Mouse (Mus musculus): ENCODE data around the gene Rpap3. TPM values are rescaled to one million over a fixed set of nuclear protein-coding genes. Genes with fewer than 3 reads are reported as not detected.

Gene Rpap3
- polyA plus RNA-seq, 1 experiment, result 16.4 TPM

DNA sequence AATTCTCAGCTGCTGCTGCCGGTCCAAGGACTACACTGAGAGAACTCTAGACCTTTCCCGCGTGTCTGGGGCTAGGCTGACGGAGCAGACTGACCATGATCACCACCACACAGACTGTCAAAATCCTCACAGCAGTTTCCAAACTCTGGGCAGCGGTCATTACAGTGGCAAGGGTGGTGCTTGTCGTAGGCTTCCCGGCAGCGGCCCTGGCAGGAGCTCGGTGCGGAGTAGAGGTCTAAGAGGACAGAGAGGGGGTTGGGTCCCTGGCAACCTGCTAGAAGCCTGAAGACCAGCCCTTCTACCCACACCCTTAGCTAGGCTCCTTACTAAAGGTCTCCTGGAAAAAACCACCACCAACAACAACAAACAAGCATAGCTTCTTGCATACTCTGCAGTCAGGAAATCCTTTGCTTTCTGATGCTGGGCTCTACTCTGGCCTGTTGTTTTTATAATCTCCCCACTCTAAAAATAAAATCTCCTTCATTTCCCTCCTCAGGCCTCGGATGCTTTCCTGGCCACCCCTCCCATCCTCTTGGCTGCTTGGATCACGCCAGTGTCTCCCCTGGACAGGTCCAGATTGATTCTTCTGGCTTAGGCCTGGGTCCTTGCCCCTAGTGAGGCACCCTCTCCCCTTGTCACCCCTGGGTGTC, 14.5 kb upstream of the Rpap3 start:
- no peak overlapping the region for H3K4me3 ChIP-seq (ENCODE audit: insufficient read depth, poor library complexity, severe bottlenecking)
- TF ChIP-seq MAX (IDR thresholded peaks at IDR 0.05) (no peak), FOSL1 (IDR thresholded peaks at IDR 0.05; ENCODE audit: insufficient read depth, low read length, poor library complexity, severe bottlenecking) (no peak), CTCF (IDR thresholded peaks at IDR 0.05; ENCODE audit: control insufficient read depth, insufficient read depth, insufficient read length) (no peak), MYOG (IDR thresholded peaks at IDR 0.05; ENCODE audit: control insufficient read depth, extremely low read depth, insufficient read length) (no peak)
- H3K79me2 ChIP-seq (ENCODE audit: control insufficient read depth, insufficient read depth), result no peaks in the 10 kb centered on the region
- H3K27me3 ChIP-seq (ENCODE audit: control insufficient read depth, insufficient read depth, insufficient read length), result peaks cover 10% of the 10 kb centered on the region
- H3K36me3 ChIP-seq (ENCODE audit: control insufficient read depth, insufficient read depth), result no peaks in the 10 kb centered on the region
- no peak overlapping the region for H3ac ChIP-seq (ENCODE audit: control insufficient read depth, insufficient read length, low read depth)
- H3K79me3 ChIP-seq (ENCODE audit: low read depth), result no peaks in the 10 kb centered on the region

DNA sequence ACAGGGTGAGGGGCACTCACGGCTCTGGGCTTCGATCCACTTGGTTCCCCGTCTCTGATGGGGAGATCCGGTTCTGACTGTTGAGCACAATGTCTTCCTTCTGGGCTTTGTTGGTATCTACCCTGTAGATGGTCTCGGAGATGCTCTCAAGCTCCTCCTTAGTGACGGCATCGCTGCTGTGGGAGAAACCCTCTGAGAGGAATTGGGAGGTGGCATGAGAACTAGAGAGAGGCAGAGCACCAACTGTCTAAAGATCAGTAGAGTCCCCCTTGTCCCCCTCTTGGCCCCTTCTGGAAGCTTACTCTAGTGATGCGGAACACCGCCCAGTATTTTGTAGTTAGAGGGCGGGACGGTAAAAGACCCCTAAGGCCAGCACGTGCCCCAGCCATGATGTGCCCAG, 13.9 kb upstream of the Rpap3 start:
- no peak for TF ChIP-seq CTCF (IDR thresholded peaks at IDR 0.05; ENCODE audit: control insufficient read depth, insufficient read depth, insufficient read length)
- no peak for TF ChIP-seq USF1 (IDR thresholded peaks at IDR 0.05; ENCODE audit: low read depth)
- no peak for TF ChIP-seq MYOG (IDR thresholded peaks at IDR 0.05; ENCODE audit: control insufficient read depth, extremely low read depth, insufficient read length)
- no peak for TF ChIP-seq MAX (IDR thresholded peaks at IDR 0.05)
- peaks cover 10% of the 10 kb centered on the region for H3K27me3 ChIP-seq (ENCODE audit: control insufficient read depth, insufficient read depth, insufficient read length)
- H3ac ChIP-seq (ENCODE audit: control insufficient read depth, insufficient read length, low read depth), result no peak overlapping the region
- no peaks in the 10 kb centered on the region for H3K79me3 ChIP-seq (ENCODE audit: low read depth)
- no peaks in the 10 kb centered on the region for H3K79me2 ChIP-seq (ENCODE audit: control insufficient read depth, insufficient read depth)
- no peaks in the 10 kb centered on the region for H3K36me3 ChIP-seq (ENCODE audit: control insufficient read depth, insufficient read depth)
- H3K4me3 ChIP-seq (ENCODE audit: insufficient read depth, poor library complexity, severe bottlenecking), result no peak overlapping the region

DNA sequence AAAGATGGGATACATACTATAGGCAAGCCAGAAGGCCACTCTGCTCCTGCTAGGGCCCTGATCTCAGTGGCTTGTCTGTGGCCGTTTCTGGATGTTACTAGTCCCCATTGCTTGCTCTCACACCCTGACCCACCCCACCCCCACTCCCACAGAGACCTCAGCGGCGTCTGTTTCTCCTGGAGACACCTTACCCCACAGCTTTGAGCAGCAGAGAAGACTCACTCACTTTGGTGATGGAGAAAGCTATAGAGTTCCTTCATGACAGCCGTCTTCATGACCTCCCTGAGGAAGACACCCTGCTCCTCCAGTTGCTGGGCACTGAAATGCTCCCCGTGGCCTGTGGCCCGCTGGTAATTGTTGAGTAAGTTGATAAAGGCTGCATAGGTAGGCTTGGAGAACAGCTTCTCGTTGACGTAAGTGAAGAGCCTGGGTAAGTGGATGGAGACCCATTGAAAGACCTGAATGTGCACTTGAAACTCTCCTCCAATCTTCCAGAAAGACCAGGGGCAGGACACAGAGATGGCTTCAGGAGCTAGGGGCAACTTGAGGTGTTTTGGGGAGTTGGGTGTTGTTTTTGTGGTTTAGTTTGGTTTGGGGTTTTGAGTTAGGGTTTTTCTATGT, 13.0 kb upstream of the Rpap3 start:
- no peaks in the 10 kb centered on the region for H3K36me3 ChIP-seq (ENCODE audit: control insufficient read depth, insufficient read depth)
- peaks cover 11% of the 10 kb centered on the region for H3K27me3 ChIP-seq (ENCODE audit: control insufficient read depth, insufficient read depth, insufficient read length)
- H3K79me2 ChIP-seq (ENCODE audit: control insufficient read depth, insufficient read depth), result no peaks in the 10 kb centered on the region
- TF ChIP-seq MAX (IDR thresholded peaks at IDR 0.05) (no peak), MYOG (IDR thresholded peaks at IDR 0.05; ENCODE audit: control insufficient read depth, extremely low read depth, insufficient read length) (no peak), CEBPB (IDR thresholded peaks at IDR 0.05; ENCODE audit: low read depth) (no peak), FOSL1 (IDR thresholded peaks at IDR 0.05; ENCODE audit: insufficient read depth, low read length, poor library complexity, severe bottlenecking) (no peak)
- no peaks in the 10 kb centered on the region for H3K79me3 ChIP-seq (ENCODE audit: low read depth)
- H3ac ChIP-seq (ENCODE audit: control insufficient read depth, insufficient read length, low read depth), result no peak overlapping the region
- H3K4me3 ChIP-seq (ENCODE audit: insufficient read depth, poor library complexity, severe bottlenecking), result no peak overlapping the region

DNA sequence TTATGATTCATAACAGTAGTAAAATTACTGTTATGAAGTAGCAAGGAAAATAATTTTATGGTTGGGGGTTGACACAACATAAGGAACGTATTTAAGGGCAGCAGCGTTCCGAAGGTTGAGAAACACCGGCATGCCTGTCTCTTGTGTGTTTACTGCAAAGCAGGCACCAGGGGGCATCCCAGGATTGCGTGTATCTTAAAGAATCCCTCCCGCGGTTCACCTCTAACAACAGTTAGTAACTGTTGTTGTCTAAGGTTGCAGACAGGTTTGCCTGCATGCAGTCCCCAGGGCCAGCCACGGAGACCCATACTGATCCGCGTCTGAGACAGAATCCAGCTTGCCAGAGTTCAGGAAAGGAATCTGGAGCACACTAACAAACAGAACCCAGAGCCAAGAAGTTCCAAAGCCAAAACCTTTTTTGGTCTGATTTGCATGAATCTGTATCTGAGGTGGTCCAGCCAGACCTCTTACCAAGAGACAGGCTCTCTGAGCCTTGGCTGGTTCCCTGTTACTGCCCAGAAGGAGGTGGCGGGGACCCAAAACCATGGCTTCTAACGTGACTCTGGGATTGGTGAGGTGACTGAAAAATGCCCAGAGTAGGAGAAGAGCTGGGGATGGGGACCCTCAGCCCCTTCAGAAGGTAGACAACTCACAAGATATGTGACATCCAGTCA, 12.4 kb upstream of the Rpap3 start:
- H3K36me3 ChIP-seq (ENCODE audit: control insufficient read depth, insufficient read depth), result no peaks in the 10 kb centered on the region
- no peak for TF ChIP-seq CEBPB (IDR thresholded peaks at IDR 0.05; ENCODE audit: low read depth)
- peak; percentile 5 for TF ChIP-seq MAX (IDR thresholded peaks at IDR 0.05)
- peak; percentile 64 for TF ChIP-seq CTCF (IDR thresholded peaks at IDR 0.05; ENCODE audit: control insufficient read depth, insufficient read depth, insufficient read length)
- TF ChIP-seq MYOG (IDR thresholded peaks at IDR 0.05; ENCODE audit: control insufficient read depth, extremely low read depth, insufficient read length), result no peak
- H3ac ChIP-seq (ENCODE audit: control insufficient read depth, insufficient read length, low read depth), result no peak overlapping the region
- peaks cover 13% of the 10 kb centered on the region for H3K27me3 ChIP-seq (ENCODE audit: control insufficient read depth, insufficient read depth, insufficient read length)
- no peaks in the 10 kb centered on the region for H3K79me2 ChIP-seq (ENCODE audit: control insufficient read depth, insufficient read depth)
- H3K79me3 ChIP-seq (ENCODE audit: low read depth), result no peaks in the 10 kb centered on the region
- H3K4me3 ChIP-seq (ENCODE audit: insufficient read depth, poor library complexity, severe bottlenecking), result no peak overlapping the region

DNA sequence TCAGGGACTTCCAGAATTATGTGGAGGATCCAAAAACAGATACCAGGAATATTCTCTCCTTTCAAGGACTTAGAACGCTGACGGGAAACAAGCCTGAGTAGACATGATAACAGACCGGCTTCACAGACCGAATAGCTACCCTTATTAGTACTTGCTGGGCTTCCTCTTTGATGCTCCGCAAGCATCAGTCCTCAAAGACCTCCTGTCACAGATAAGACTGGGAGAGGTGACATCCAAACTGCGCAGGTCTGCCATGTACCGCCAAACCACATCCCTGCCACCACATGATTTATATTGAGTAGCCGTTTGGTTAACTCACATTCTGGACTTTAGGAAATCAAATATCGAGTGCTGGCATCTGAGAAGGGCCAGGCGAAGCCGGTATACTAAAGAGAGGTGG, 11.2 kb upstream of the Rpap3 start:
- Histone ChIP-seq H3K79me2 (ENCODE audit: control insufficient read depth, insufficient read depth) (no peaks in the 10 kb centered on the region), H3K36me3 (ENCODE audit: control insufficient read depth, insufficient read depth) (no peaks in the 10 kb centered on the region), H3K27me3 (ENCODE audit: control insufficient read depth, insufficient read depth, insufficient read length) (peaks cover 13% of the 10 kb centered on the region), H3ac (ENCODE audit: control insufficient read depth, insufficient read length, low read depth) (no peak overlapping the region), H3K79me3 (ENCODE audit: low read depth) (no peaks in the 10 kb centered on the region), H3K4me3 (ENCODE audit: insufficient read depth, poor library complexity, severe bottlenecking) (no peak overlapping the region)
- TF ChIP-seq FOSL1 (IDR thresholded peaks at IDR 0.05; ENCODE audit: insufficient read depth, low read length, poor library complexity, severe bottlenecking) (no peak), USF1 (IDR thresholded peaks at IDR 0.05; ENCODE audit: low read depth) (no peak), MYOG (IDR thresholded peaks at IDR 0.05; ENCODE audit: control insufficient read depth, extremely low read depth, insufficient read length) (no peak), CEBPB (IDR thresholded peaks at IDR 0.05; ENCODE audit: low read depth) (no peak), CTCF (IDR thresholded peaks at IDR 0.05; ENCODE audit: control insufficient read depth, insufficient read depth, insufficient read length) (no peak), MYOD1 (IDR thresholded peaks at IDR 0.05; ENCODE audit: control insufficient read depth, insufficient read length, low read depth) (no peak), MAX (IDR thresholded peaks at IDR 0.05) (no peak)

DNA sequence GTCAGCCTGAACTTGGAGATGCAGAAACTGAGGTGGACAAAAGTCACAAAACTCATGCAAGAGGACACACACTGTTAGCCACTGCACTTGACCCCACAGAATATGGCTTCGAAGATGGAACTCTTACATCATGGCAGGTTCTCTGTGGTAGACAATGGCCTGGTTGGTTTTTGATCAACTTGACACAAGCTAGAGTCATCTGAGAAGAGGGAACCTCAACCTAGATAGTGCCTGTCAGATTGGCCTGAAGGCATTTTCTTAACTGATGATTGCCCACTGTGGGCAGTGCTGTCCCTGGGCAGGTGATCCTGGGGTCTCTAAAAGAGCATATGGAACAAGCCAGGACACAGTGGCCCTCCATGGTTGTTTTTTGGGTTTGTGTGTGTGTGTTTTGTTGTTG, 10.1 kb upstream of the Rpap3 start:
- Histone ChIP-seq H3K79me2 (ENCODE audit: control insufficient read depth, insufficient read depth) (no peaks in the 10 kb centered on the region), H3K36me3 (ENCODE audit: control insufficient read depth, insufficient read depth) (no peaks in the 10 kb centered on the region), H3ac (ENCODE audit: control insufficient read depth, insufficient read length, low read depth) (no peak overlapping the region), H3K4me3 (ENCODE audit: insufficient read depth, poor library complexity, severe bottlenecking) (no peak overlapping the region), H3K79me3 (ENCODE audit: low read depth) (no peaks in the 10 kb centered on the region), H3K27me3 (ENCODE audit: control insufficient read depth, insufficient read depth, insufficient read length) (peaks cover 13% of the 10 kb centered on the region)
- TF ChIP-seq MAX (IDR thresholded peaks at IDR 0.05) (no peak), USF1 (IDR thresholded peaks at IDR 0.05; ENCODE audit: low read depth) (no peak), MYOG (IDR thresholded peaks at IDR 0.05; ENCODE audit: control insufficient read depth, extremely low read depth, insufficient read length) (no peak), CEBPB (IDR thresholded peaks at IDR 0.05; ENCODE audit: low read depth) (no peak), FOSL1 (IDR thresholded peaks at IDR 0.05; ENCODE audit: insufficient read depth, low read length, poor library complexity, severe bottlenecking) (no peak), MYOD1 (IDR thresholded peaks at IDR 0.05; ENCODE audit: control insufficient read depth, insufficient read length, low read depth) (no peak), CTCF (IDR thresholded peaks at IDR 0.05; ENCODE audit: control insufficient read depth, insufficient read depth, insufficient read length) (no peak)
